Mouse (Mus musculus) neural tube, postnatal 0 days (tissue): ENCODE measurements around the gene Nat10. TPM values are rescaled to one million over a fixed set of nuclear protein-coding genes. Genes with fewer than 3 reads are reported as not detected.

Experiments
- polyA plus RNA-seq: library from polyadenylated mRNA; unstranded; fragments of >200 nt; fragmentation: Nextera tagmentation; extraction: Ambion mirVana; gene quantifications from 2 replicates; pipeline ENCODE4 v1.2.1, GENCODE M21; 2015

Gene Nat10
- 11.1 and 12.7 TPM in 2 replicates for polyA plus RNA-seq

GRCm38 (mm10) chr2:103760906-103761716, at the start of gene Nat10:
Gene Nat10, minus strand, starts transcription at chr2:103761270.

DNA sequence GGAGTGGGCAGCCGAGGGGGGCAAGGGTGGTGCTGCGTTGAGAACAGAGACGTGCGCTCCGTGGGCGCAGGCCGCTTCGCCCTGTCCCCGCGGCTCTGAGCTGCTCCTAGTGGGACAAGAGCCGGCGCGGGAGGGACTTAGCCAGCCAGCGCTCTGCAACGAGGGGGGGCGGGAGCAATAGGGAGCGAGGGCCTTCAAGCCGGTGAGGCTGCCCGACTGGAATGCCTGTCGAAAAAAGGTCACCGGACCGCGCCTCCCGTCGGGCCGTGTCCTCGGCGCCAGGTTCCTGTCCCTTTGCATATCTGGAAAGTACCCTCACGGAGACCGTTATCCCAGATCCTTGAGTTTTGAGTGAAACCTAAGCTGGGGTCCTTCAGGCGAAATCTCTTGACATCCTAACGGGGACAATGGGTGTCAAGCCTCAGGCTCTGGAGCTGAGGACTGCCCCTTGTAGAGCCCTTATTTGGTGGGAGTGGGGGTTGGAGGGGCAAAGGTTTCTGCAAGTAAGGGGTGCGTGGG, 36.5 kb upstream of the Nat10 start, which contains the start of gene Caprin1:
Gene Caprin1, minus strand, starts transcription at position 159 of the 519 bp plus-strand sequence.

Other genes with a start within 250 kb of the Nat10 start
- 9.3 and 10.5 TPM in 2 replicates for gene Abtb2, start 195.0 kb downstream of the Nat10 start, polyA plus RNA-seq
- gene Caprin1, start 36.4 kb upstream of the Nat10 start, polyA plus RNA-seq: 167 and 169 TPM in 2 replicates
- 50.3 and 56.7 TPM in 2 replicates for gene Lmo2, start 196.7 kb upstream of the Nat10 start, polyA plus RNA-seq